Mouse (Mus musculus) telencephalon, adult 2 months (tissue): Measurements from ENCODE around the gene Smco2.

Source experiments
- DNase-seq: peaks from one replicate; pipeline ENCODE4 v3.0.0-alpha.2; 2011; ENCODE audit warnings: low read depth, low spot score

Gene Smco2

GRCm38 (mm10) chr6:146901929-146902328, 52.0 kb downstream of the Smco2 start:
- no peak for DNase-seq

- no peak for DNase-seq
These were observed 53.7 kb downstream of the Smco2 start for GRCm38 (mm10) chr6:146903632-146904031.

- no peak for DNase-seq
These were observed 54.8 kb downstream of the Smco2 start for GRCm38 (mm10) chr6:146904707-146905106.

- no peak for DNase-seq
These were observed 56.3 kb downstream of the Smco2 start for GRCm38 (mm10) chr6:146906000-146906786.

- no peak for DNase-seq
These were observed 57.3 kb downstream of the Smco2 start for GRCm38 (mm10) chr6:146907061-146907794.

GRCm38 (mm10) chr6:146907795-146908190, 57.9 kb downstream of the Smco2 start:
- DNase-seq, result no peak

- DNase-seq, result no peak
These were observed 58.9 kb downstream of the Smco2 start for GRCm38 (mm10) chr6:146908801-146909200.

GRCm38 (mm10) chr6:146909725-146910489, 60.0 kb downstream of the Smco2 start:
- DNase-seq, result no peak

- no peak for DNase-seq
These were observed 60.9 kb downstream of the Smco2 start for GRCm38 (mm10) chr6:146910801-146911200.

- no peak for DNase-seq
These were observed 63.1 kb downstream of the Smco2 start for GRCm38 (mm10) chr6:146912835-146913488.

- no peak for DNase-seq
These were observed 63.7 kb downstream of the Smco2 start for GRCm38 (mm10) chr6:146913489-146914198.

- no peak for DNase-seq
These were observed 65.9 kb downstream of the Smco2 start for GRCm38 (mm10) chr6:146915808-146916207.

GRCm38 (mm10) chr6:146917396-146917795, 67.5 kb downstream of the Smco2 start:
- DNase-seq, result no peak

GRCm38 (mm10) chr6:146918341-146918740, 68.4 kb downstream of the Smco2 start:
- no peak for DNase-seq
